9 mouse cellular contexts compared by ENCODE assay signal in genomic region chr6:121337770-121338518, GRCm38 (mm10). TPM values are rescaled to one million over a fixed set of nuclear protein-coding genes. Genes with fewer than 3 reads are reported as not detected.
DNase-seq lines count a peak whose midpoint lies in the region; ATAC-seq lines count a peak whose summit lies in the region.
"Had no signal": no experiment of that assay in that cellular context is flagged by ENCODE, and none has a peak within 500 bp of the region (broad histone marks: within the 10 kb centered on the region; RNA-seq: fewer than 3 reads in every experiment).

No protein-coding gene starts in this region.

- intact Hi-C loops in left cerebral cortex, postnatal 14 days (cut with DNase I): loop anchor here (2.0 kb wide), 1 partner anchor 195 kb away; no protein-coding TSS in a partner anchor

- no peak overlapping the region for H3K27ac ChIP-seq in intestine, embryonic 16.5 days (ENCODE audit: low read length)
- H3K27ac ChIP-seq in midbrain, embryonic 10.5 days (replicated peaks): no peak overlapping the region

- H3K4me3 ChIP-seq in intestine, embryonic 16.5 days (ENCODE audit: low read length): no peak overlapping the region
- no peak overlapping the region for H3K4me3 ChIP-seq in midbrain, embryonic 10.5 days

- no peak overlapping the region for H3K9ac ChIP-seq in intestine, embryonic 16.5 days (ENCODE audit: low read depth, low read length)

- 25% methylated on average over 3 of the region's 3 CpGs for WGBS in intestine, embryonic 16.5 days
- WGBS in midbrain, embryonic 10.5 days: 31% methylated on average over 3 of the region's 3 CpGs

- peak; percentile 32 to 37 for DNase-seq in urinary bladder, adult 18-20 months (ENCODE audit: low spot score in 2 of 2)
- DNase-seq in urinary bladder, postnatal 10 days (ENCODE audit: low spot score): no peak
- peak; percentile 85 for DNase-seq in embryo, embryonic 11 days
- DNase-seq in gastrocnemius, postnatal 4 days (ENCODE audit: low spot score in 2 of 2): peak; percentile 48 to 76
- DNase-seq in left cerebral cortex, postnatal 14 days (ENCODE audit: low spot score in 2 of 2): peak; percentile 87 to 92
- DNase-seq in midbrain, embryonic 10.5 days (ENCODE audit: low spot score): peak; percentile 87
- DNase-seq in right cerebral cortex, postnatal 36 days (ENCODE audit: low spot score in 2 of 2): peak; percentile 66 to 74

- no peak overlapping the region for H3K4me2 ChIP-seq in intestine, embryonic 16.5 days (ENCODE audit: low read depth, low read length)

- peak; percentile 72 for ATAC-seq in intestine, embryonic 16.5 days

- H3K9me3 ChIP-seq in intestine, embryonic 16.5 days (ENCODE audit: control insufficient read depth, low read length): no peaks in the 10 kb centered on the region
- H3K9me3 ChIP-seq in midbrain, embryonic 10.5 days (replicated peaks): no peaks in the 10 kb centered on the region

- H3K36me3 ChIP-seq in intestine, embryonic 16.5 days (ENCODE audit: control insufficient read depth, insufficient read depth, low read length): no peaks in the 10 kb centered on the region
- no peaks in the 10 kb centered on the region for H3K36me3 ChIP-seq in midbrain, embryonic 10.5 days

- no peaks in the 10 kb centered on the region for H3K27me3 ChIP-seq in intestine, embryonic 16.5 days (replicated peaks; ENCODE audit: control insufficient read depth, insufficient read depth, low read length)
- H3K27me3 ChIP-seq in midbrain, embryonic 10.5 days (ENCODE audit: low read depth, poor library complexity, severe bottlenecking): peaks cover 9% of the 10 kb centered on the region

- H3K4me1 ChIP-seq in intestine, embryonic 16.5 days (ENCODE audit: control insufficient read depth, insufficient read depth, low read length): no peaks in the 10 kb centered on the region
- H3K4me1 ChIP-seq in midbrain, embryonic 10.5 days: peaks cover 13% of the 10 kb centered on the region

RNA-seq across cellular contexts. Expression of gene Slc6a12, which starts 4.9 kb away (rescaled TPM):
- total RNA-seq in gastrocnemius, postnatal 4 days (2021): under 1 TPM; 0.10 to 0.54 TPM
- polyA plus RNA-seq in intestine, embryonic 16.5 days (2015; fragmentation: Nextera tagmentation; extraction: Ambion mirVana): 0.06 and 0.22 TPM in 2 replicates
- total RNA-seq in left cerebral cortex, postnatal 14 days (2021): 1 to 10 TPM; 1.7 to 2.4 TPM
- 0.10 TPM in 1 of 2 replicates, not detected in the other for polyA plus RNA-seq in midbrain, embryonic 10.5 days (2016; fragmentation: Nextera tagmentation; extraction: Ambion mirVana)

RNA-seq across cellular contexts. Expression of gene Slc6a13, which starts 37.9 kb away (rescaled TPM):
- 10 to 100 TPM; 20.4 to 26.4 TPM for total RNA-seq in gastrocnemius, postnatal 4 days (2021)
- polyA plus RNA-seq in intestine, embryonic 16.5 days (2015; fragmentation: Nextera tagmentation; extraction: Ambion mirVana): 0.77 and 1.4 TPM in 2 replicates
- total RNA-seq in left cerebral cortex, postnatal 14 days (2021): 10 to 100 TPM; 19.9 to 21.4 TPM
- 1.4 and 2.4 TPM in 2 replicates for polyA plus RNA-seq in midbrain, embryonic 10.5 days (2016; fragmentation: Nextera tagmentation; extraction: Ambion mirVana)
- polyA plus RNA-seq: C2C12 had no signal
